Mouse (Mus musculus): ENCODE results near the gene Cgnl1.
A peak's percentile ranks its signal among the peaks of the same experiment; 100 is the strongest.

The Cgnl1 gene

GRCm38 (mm10) chr9:71770991-71771767 is at the start of gene Cgnl1:
TSS of gene Cgnl1 (minus strand) at chr9:71771602.
- peak; percentile 77 for DNase-seq (ENCODE audit: low spot score)

- DNase-seq (ENCODE audit: low spot score) = no peak
These were observed 47.1 kb upstream of the Cgnl1 start for GRCm38 (mm10) chr9:71818453-71818852.

- no peak for DNase-seq (ENCODE audit: low spot score)
These were observed 44.7 kb upstream of the Cgnl1 start for GRCm38 (mm10) chr9:71816121-71816520.

- no peak for DNase-seq (ENCODE audit: low spot score)
These were observed 42.2 kb upstream of the Cgnl1 start for GRCm38 (mm10) chr9:71813565-71813964.

GRCm38 (mm10) chr9:71812914-71813313 is 41.5 kb upstream of the Cgnl1 start:
- DNase-seq (ENCODE audit: low spot score) = no peak

- no peak for DNase-seq (ENCODE audit: low spot score)
These were observed 41.0 kb upstream of the Cgnl1 start for GRCm38 (mm10) chr9:71812402-71812801.

GRCm38 (mm10) chr9:71811404-71811803 is 40.0 kb upstream of the Cgnl1 start:
- no peak for DNase-seq (ENCODE audit: low spot score)

- DNase-seq (ENCODE audit: low spot score) = no peak
These were observed 39.3 kb upstream of the Cgnl1 start for GRCm38 (mm10) chr9:71810723-71811122.

GRCm38 (mm10) chr9:71808640-71809254 is 37.3 kb upstream of the Cgnl1 start:
- DNase-seq (ENCODE audit: low spot score) = peak; percentile 72

GRCm38 (mm10) chr9:71807801-71808200 is 36.4 kb upstream of the Cgnl1 start:
- DNase-seq (ENCODE audit: low spot score) = no peak

- peak; percentile 95 for DNase-seq (ENCODE audit: low spot score)
These were observed 35.0 kb upstream of the Cgnl1 start for GRCm38 (mm10) chr9:71806422-71806805.

- no peak for DNase-seq (ENCODE audit: low spot score)
These were observed 34.4 kb upstream of the Cgnl1 start for GRCm38 (mm10) chr9:71805646-71806421.

GRCm38 (mm10) chr9:71804116-71804515 is 32.7 kb upstream of the Cgnl1 start:
- DNase-seq (ENCODE audit: low spot score) = peak; percentile 39

- no peak for DNase-seq (ENCODE audit: low spot score)
These were observed 31.9 kb upstream of the Cgnl1 start for GRCm38 (mm10) chr9:71803281-71803680.

- no peak for DNase-seq (ENCODE audit: low spot score)
These were observed 28.2 kb upstream of the Cgnl1 start for GRCm38 (mm10) chr9:71799598-71799997.

GRCm38 (mm10) chr9:71798176-71798575 is 26.8 kb upstream of the Cgnl1 start:
- no peak for DNase-seq (ENCODE audit: low spot score)

- DNase-seq (ENCODE audit: low spot score) = no peak
These were observed 6.0 kb upstream of the Cgnl1 start for GRCm38 (mm10) chr9:71777404-71777803.

GRCm38 (mm10) chr9:71776337-71776736 is 4.9 kb upstream of the Cgnl1 start:
- no peak for DNase-seq (ENCODE audit: low spot score)

- no peak for DNase-seq (ENCODE audit: low spot score)
These were observed 2.2 kb upstream of the Cgnl1 start for GRCm38 (mm10) chr9:71773563-71773962.

GRCm38 (mm10) chr9:71772338-71772737 is 936 bp upstream of the Cgnl1 start:
- peak; percentile 58 for DNase-seq (ENCODE audit: low spot score)

GRCm38 (mm10) chr9:71770484-71770883 is 918 bp downstream of the Cgnl1 start:
- DNase-seq (ENCODE audit: low spot score) = no peak

GRCm38 (mm10) chr9:71769701-71770100 is 1.7 kb downstream of the Cgnl1 start:
- no peak for DNase-seq (ENCODE audit: low spot score)

- no peak for DNase-seq (ENCODE audit: low spot score)
These were observed 3.3 kb downstream of the Cgnl1 start for GRCm38 (mm10) chr9:71768119-71768518.
